Mouse (Mus musculus) heart, adult 8-10 months (tissue): ENCODE measurements at regions not wholly inside any gene's neighbourhood (a gene's known extent, or its start where the extent isn't known, plus 50 kb on each side); places are given as distances from the start of the nearest gene placed in this dataset.

Experiments used
- DNase-seq: peaks from one replicate; pipeline ENCODE4 v3.0.0; 2022; ENCODE audit warnings: low spot score

- no peak for DNase-seq
Measured at GRCm38 (mm10) chr17:45341573-45341972, 92.0 kb downstream of the Cdc5l start.

- no peak for DNase-seq
Measured at GRCm38 (mm10) chr17:45340851-45341250, 92.7 kb downstream of the Cdc5l start.

- DNase-seq = no peak
Measured at GRCm38 (mm10) chr17:45339226-45339625, 94.3 kb downstream of the Cdc5l start.

GRCm38 (mm10) chr17:45338086-45338485, 95.5 kb downstream of the Cdc5l start:
- no peak for DNase-seq

GRCm38 (mm10) chr17:45335586-45336151, 97.9 kb downstream of the Cdc5l start:
- DNase-seq = no peak

- DNase-seq = no peak
Measured at GRCm38 (mm10) chr17:45334732-45335381, 98.7 kb downstream of the Cdc5l start.

- no peak for DNase-seq
Measured at GRCm38 (mm10) chr17:45332321-45332720, 101.2 kb downstream of the Cdc5l start.

- no peak for DNase-seq
Measured at GRCm38 (mm10) chr17:45329241-45329640, 104.3 kb downstream of the Cdc5l start.

- no peak for DNase-seq
Measured at GRCm38 (mm10) chr17:45326726-45327125, 106.8 kb downstream of the Cdc5l start.

- no peak for DNase-seq
Measured at GRCm38 (mm10) chr17:45326173-45326572, 107.4 kb downstream of the Cdc5l start.

GRCm38 (mm10) chr17:45322842-45323241, 110.7 kb downstream of the Cdc5l start:
- DNase-seq = no peak

GRCm38 (mm10) chr17:45320074-45320473, 113.5 kb downstream of the Cdc5l start:
- DNase-seq = no peak

- no peak for DNase-seq
Measured at GRCm38 (mm10) chr17:45318211-45319076, 115.1 kb downstream of the Cdc5l start.

- DNase-seq = peak; percentile 61
Measured at GRCm38 (mm10) chr17:45312510-45313266, 120.8 kb downstream of the Cdc5l start.

- no peak for DNase-seq
Measured at GRCm38 (mm10) chr17:45306506-45306905, 127.0 kb downstream of the Cdc5l start.

GRCm38 (mm10) chr17:45303183-45303582, 130.4 kb downstream of the Cdc5l start:
- no peak for DNase-seq

- no peak for DNase-seq
Measured at GRCm38 (mm10) chr17:45298355-45298754, 135.2 kb downstream of the Cdc5l start.

GRCm38 (mm10) chr17:45297860-45298259, 135.7 kb downstream of the Cdc5l start:
- no peak for DNase-seq

- DNase-seq = no peak
Measured at GRCm38 (mm10) chr17:45296363-45296762, 137.2 kb downstream of the Cdc5l start.

- no peak for DNase-seq
Measured at GRCm38 (mm10) chr17:45294886-45295285, 138.7 kb downstream of the Cdc5l start.

GRCm38 (mm10) chr17:45294256-45294865, 139.2 kb downstream of the Cdc5l start:
- DNase-seq = no peak

- no peak for DNase-seq
Measured at GRCm38 (mm10) chr17:45292883-45293282, 140.7 kb downstream of the Cdc5l start.
